Mouse (Mus musculus): ENCODE measurements around the gene Sphk2. TPM values are rescaled to one million over a fixed set of nuclear protein-coding genes. Genes with fewer than 3 reads are reported as not detected.

Gene Sphk2
- polyA plus RNA-seq, 1 experiment = 88.1 TPM

DNA sequence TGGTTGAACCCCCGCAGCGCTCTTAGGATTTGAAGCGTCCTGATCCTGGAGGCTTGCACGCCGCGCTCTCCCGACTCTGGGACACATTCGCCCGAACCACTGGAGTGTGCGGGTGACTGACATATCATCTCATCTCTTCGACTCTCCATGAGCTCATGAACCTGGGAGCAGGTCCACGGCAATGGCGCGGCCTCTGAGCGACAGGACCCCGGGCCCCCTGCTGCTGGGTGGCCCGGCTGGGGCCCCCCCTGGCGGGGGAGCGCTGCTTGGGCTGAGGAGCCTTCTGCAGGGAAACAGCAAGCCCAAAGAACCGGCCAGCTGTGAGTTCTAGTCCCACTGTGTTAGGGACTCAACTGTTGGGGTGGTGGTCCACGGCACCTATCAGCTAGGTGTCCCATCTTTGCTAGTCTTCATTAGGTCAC, 12.3 kb downstream of the Sphk2 start:
- Histone ChIP-seq H3K4me3 (ENCODE audit: control insufficient read depth, insufficient read depth, low read length) (peak overlapping the region; percentile 53), H3K27me3 (ENCODE audit: control insufficient read depth, insufficient read depth, low read length) (peaks cover 2% of the 10 kb centered on the region; the same call in 1 of the 2 replicates), H3K36me3 (ENCODE audit: control insufficient read depth, insufficient read depth, low read length) (peaks cover under 1% of the 10 kb centered on the region; the same call in 1 of the 2 replicates), H3K4me1 (replicated peaks; ENCODE audit: control insufficient read depth, insufficient read depth, low read length) (peaks cover 44% of the 10 kb centered on the region), H3K27ac (ENCODE audit: control insufficient read depth, insufficient read depth, low read length) (peak overlapping the region; percentile 57)
- under 1% methylated on average over 21 of the region's 21 CpGs for WGBS
- peak; percentile 49 for DNase-seq
- TF ChIP-seq POLR2A (IDR thresholded peaks at IDR 0.05; ENCODE audit: control insufficient read depth, extremely low read depth, insufficient read depth, low read length, poor library complexity) = no peak
- 0 out of 2 replicates have a peak, but pooled peaks have one; percentile 35 for TF ChIP-seq CTCF (IDR thresholded peaks at IDR 0.05; ENCODE audit: borderline replicate concordance, control insufficient read depth, extremely low read depth, insufficient read depth, low read length, poor library complexity)

- H3K27me3 ChIP-seq (ENCODE audit: control insufficient read depth, insufficient read depth, low read length) = peaks cover 8% of the 10 kb centered on the region; the same call in 1 of the 2 replicates
- H3K36me3 ChIP-seq (ENCODE audit: control insufficient read depth, insufficient read depth, low read length) = no peaks in the 10 kb centered on the region
- peak within 1 kb of the TSS; percentile 57 for H3K27ac ChIP-seq (ENCODE audit: control insufficient read depth, insufficient read depth, low read length)
- under 1% methylated on average over 36 of the region's 36 CpGs for WGBS
- DNase-seq = peak; percentile 99
- peaks cover 50% of the 10 kb centered on the region for H3K4me1 ChIP-seq (replicated peaks; ENCODE audit: control insufficient read depth, insufficient read depth, low read length)
- peak within 1 kb of the TSS; percentile 53 for H3K4me3 ChIP-seq (ENCODE audit: control insufficient read depth, insufficient read depth, low read length)
- TF ChIP-seq POLR2A (IDR thresholded peaks at IDR 0.05; ENCODE audit: control insufficient read depth, extremely low read depth, insufficient read depth, low read length, poor library complexity) = peak; percentile 76
- TF ChIP-seq CTCF (IDR thresholded peaks at IDR 0.05; ENCODE audit: borderline replicate concordance, control insufficient read depth, extremely low read depth, insufficient read depth, low read length, poor library complexity) = no peak; the same call in 1 of the 2 replicates
These were observed 12.9 kb downstream of the Sphk2 start, which contains the start of gene Dbp for GRCm38 (mm10) chr7:45704730-45705442. Gene Dbp (plus strand): TSS chr7:45705088.

DNA sequence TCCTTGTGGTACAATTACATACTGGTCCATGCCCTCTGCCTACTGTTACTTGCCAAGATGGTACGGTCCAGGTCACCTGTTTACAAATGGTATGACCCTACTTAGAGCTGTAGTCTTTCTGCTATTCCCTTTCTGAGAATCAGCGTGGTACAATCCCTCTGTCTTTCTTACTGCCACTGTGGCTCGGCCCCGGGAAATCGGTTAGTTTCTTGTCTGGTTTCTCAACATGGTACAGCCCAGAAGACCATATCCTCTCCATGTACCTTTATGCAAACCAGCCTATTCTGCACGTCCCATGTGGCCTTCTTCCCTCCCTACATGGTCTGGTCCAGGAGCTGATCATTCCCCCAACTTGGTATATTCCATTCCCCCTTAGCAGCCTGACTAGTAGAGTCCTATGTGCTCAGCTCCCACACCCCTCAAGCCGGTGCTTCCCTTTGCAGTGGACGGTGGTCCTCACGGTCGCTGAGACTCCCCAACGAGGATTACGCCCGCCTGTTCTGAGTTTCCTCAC, 13.7 kb downstream of the Sphk2 start:
- H3K36me3 ChIP-seq (ENCODE audit: control insufficient read depth, insufficient read depth, low read length) = no peaks in the 10 kb centered on the region
- no peak for TF ChIP-seq CTCF (IDR thresholded peaks at IDR 0.05; ENCODE audit: borderline replicate concordance, control insufficient read depth, extremely low read depth, insufficient read depth, low read length, poor library complexity)
- no peak for TF ChIP-seq POLR2A (IDR thresholded peaks at IDR 0.05; ENCODE audit: control insufficient read depth, extremely low read depth, insufficient read depth, low read length, poor library complexity)
- H3K4me3 ChIP-seq (ENCODE audit: control insufficient read depth, insufficient read depth, low read length) = peak overlapping the region; percentile 24
- DNase-seq = peak; percentile 44
- WGBS = under 1% methylated on average over 13 of the region's 13 CpGs
- H3K27ac ChIP-seq (ENCODE audit: control insufficient read depth, insufficient read depth, low read length) = peak overlapping the region; percentile 55
- H3K4me1 ChIP-seq (replicated peaks; ENCODE audit: control insufficient read depth, insufficient read depth, low read length) = peaks cover 53% of the 10 kb centered on the region
- H3K27me3 ChIP-seq (ENCODE audit: control insufficient read depth, insufficient read depth, low read length) = peaks cover 16% of the 10 kb centered on the region; the same call in 1 of the 2 replicates

GRCm38 (mm10) chr7:45703521-45704033, 14.2 kb downstream of the Sphk2 start:
- no peak for DNase-seq
- H3K4me3 ChIP-seq (ENCODE audit: control insufficient read depth, insufficient read depth, low read length) = no peak overlapping the region
- peaks cover 16% of the 10 kb centered on the region; the same call in 1 of the 2 replicates for H3K27me3 ChIP-seq (ENCODE audit: control insufficient read depth, insufficient read depth, low read length)
- WGBS = 63% methylated on average over 12 of the region's 12 CpGs
- H3K4me1 ChIP-seq (replicated peaks; ENCODE audit: control insufficient read depth, insufficient read depth, low read length) = peaks cover 49% of the 10 kb centered on the region
- TF ChIP-seq POLR2A (IDR thresholded peaks at IDR 0.05; ENCODE audit: control insufficient read depth, extremely low read depth, insufficient read depth, low read length, poor library complexity) (no peak), CTCF (IDR thresholded peaks at IDR 0.05; ENCODE audit: borderline replicate concordance, control insufficient read depth, extremely low read depth, insufficient read depth, low read length, poor library complexity) (no peak)
- no peaks in the 10 kb centered on the region for H3K36me3 ChIP-seq (ENCODE audit: control insufficient read depth, insufficient read depth, low read length)
- H3K27ac ChIP-seq (ENCODE audit: control insufficient read depth, insufficient read depth, low read length) = no peak overlapping the region

DNA sequence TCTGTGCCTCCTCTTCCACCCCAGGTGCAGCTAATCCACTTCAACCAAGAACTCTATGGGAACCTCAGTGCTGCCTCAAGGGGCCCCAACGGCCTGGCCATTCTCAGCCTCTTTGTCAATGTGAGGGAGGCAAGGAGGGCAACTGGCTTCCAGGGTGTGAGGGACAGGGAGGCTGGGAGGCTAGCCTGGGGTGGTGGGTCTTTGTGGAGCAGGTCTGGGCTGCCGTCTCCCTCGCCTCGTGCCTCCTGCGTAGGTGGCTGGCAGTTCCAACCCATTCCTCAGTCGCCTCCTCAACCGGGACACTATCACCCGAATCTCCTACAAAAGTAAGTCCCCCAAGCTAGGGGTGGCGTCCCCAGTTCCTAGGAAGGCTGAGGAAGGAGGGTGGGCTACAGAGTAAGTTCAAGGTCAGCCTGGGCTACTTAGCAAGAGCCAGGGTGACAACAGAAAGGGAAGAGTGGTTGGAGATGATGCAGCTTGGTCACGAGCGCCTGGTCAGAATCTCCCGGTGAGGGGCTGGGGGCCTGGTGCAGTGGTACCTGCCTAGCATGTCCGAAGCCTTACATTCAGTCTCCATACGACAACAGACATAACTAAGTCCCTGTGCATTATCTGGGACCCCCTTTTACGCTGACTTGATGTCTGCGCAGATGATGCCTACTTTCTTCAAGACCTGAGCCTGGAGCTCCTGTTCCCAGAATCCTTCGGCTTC, 14.8 kb downstream of the Sphk2 start:
- Histone ChIP-seq H3K36me3 (ENCODE audit: control insufficient read depth, insufficient read depth, low read length) (no peaks in the 10 kb centered on the region), H3K27ac (ENCODE audit: control insufficient read depth, insufficient read depth, low read length) (no peak overlapping the region), H3K27me3 (ENCODE audit: control insufficient read depth, insufficient read depth, low read length) (peaks cover 16% of the 10 kb centered on the region; the same call in 1 of the 2 replicates), H3K4me1 (replicated peaks; ENCODE audit: control insufficient read depth, insufficient read depth, low read length) (peaks cover 43% of the 10 kb centered on the region), H3K4me3 (ENCODE audit: control insufficient read depth, insufficient read depth, low read length) (no peak overlapping the region)
- no peak for DNase-seq
- no peak for TF ChIP-seq CTCF (IDR thresholded peaks at IDR 0.05; ENCODE audit: borderline replicate concordance, control insufficient read depth, extremely low read depth, insufficient read depth, low read length, poor library complexity)
- TF ChIP-seq POLR2A (IDR thresholded peaks at IDR 0.05; ENCODE audit: control insufficient read depth, extremely low read depth, insufficient read depth, low read length, poor library complexity) = no peak
- WGBS = 97% methylated on average over 17 of the region's 17 CpGs

- no peak for DNase-seq
- 94% methylated on average over 11 of the region's 11 CpGs for WGBS
- no peak for TF ChIP-seq CTCF (IDR thresholded peaks at IDR 0.05; ENCODE audit: borderline replicate concordance, control insufficient read depth, extremely low read depth, insufficient read depth, low read length, poor library complexity)
- TF ChIP-seq POLR2A (IDR thresholded peaks at IDR 0.05; ENCODE audit: control insufficient read depth, extremely low read depth, insufficient read depth, low read length, poor library complexity) = no peak
- Histone ChIP-seq H3K27me3 (ENCODE audit: control insufficient read depth, insufficient read depth, low read length) (peaks cover 16% of the 10 kb centered on the region; the same call in 1 of the 2 replicates), H3K27ac (ENCODE audit: control insufficient read depth, insufficient read depth, low read length) (no peak overlapping the region), H3K36me3 (ENCODE audit: control insufficient read depth, insufficient read depth, low read length) (no peaks in the 10 kb centered on the region), H3K4me1 (replicated peaks; ENCODE audit: control insufficient read depth, insufficient read depth, low read length) (peaks cover 38% of the 10 kb centered on the region), H3K4me3 (ENCODE audit: control insufficient read depth, insufficient read depth, low read length) (no peak overlapping the region)
These were observed 15.5 kb downstream of the Sphk2 start for GRCm38 (mm10) chr7:45702316-45702715.

Data from thymus, adult 2 months (tissue).